Mouse (Mus musculus) stomach, postnatal 0 days (tissue): ENCODE measurements at regions not wholly inside any gene's neighbourhood (a gene's known extent, or its start where the extent isn't known, plus 50 kb on each side); places are given as distances from the start of the nearest gene placed in this dataset.

Experiments
- ATAC-seq: fragments of 200-750 bp; cut with Nextera tagmentation; 2 replicates; pipeline ENCODE4 v1.8.0; 2017; ENCODE audit not compliant: low FRiP score, low TSS enrichment
- DNase-seq: peaks from one replicate; pipeline ENCODE4 v3.0.0-alpha.2; 2016; ENCODE audit warnings: low spot score
- H3K27ac ChIP-seq: fragments of 300-500 bp; sonication (generic); replicated peaks from 2 replicates; pipeline ENCODE4 v1.5.1; 2014; ENCODE audit warnings: mild to moderate bottlenecking, control low read depth
- H3K27me3 ChIP-seq: fragments of 300-500 bp; sonication (generic); 2 replicates; pipeline ENCODE4 v1.6.1; 2014; ENCODE audit warnings: low read length; ENCODE audit not compliant: control insufficient read depth, insufficient read depth
- H3K36me3 ChIP-seq: fragments of 300-500 bp; sonication (generic); 2 replicates; pipeline ENCODE4 v1.6.1; 2014; ENCODE audit warnings: low read length, mixed read lengths; ENCODE audit not compliant: control insufficient read depth, insufficient read depth
- H3K4me1 ChIP-seq: fragments of 300-500 bp; sonication (generic); replicated peaks from 2 replicates; pipeline ENCODE4 v1.6.1; 2014; ENCODE audit warnings: antibody characterized with exemption; ENCODE audit not compliant: control insufficient read depth, insufficient read depth
- H3K4me2 ChIP-seq: fragments of 300-500 bp; sonication (generic); replicated peaks from 2 replicates; pipeline ENCODE4 v1.6.1; 2014; ENCODE audit warnings: low read depth, mild to moderate bottlenecking, control low read depth, moderate library complexity
- H3K4me3 ChIP-seq: fragments of 300-500 bp; sonication (generic); 2 replicates; pipeline ENCODE4 v1.5.1; 2014; ENCODE audit warnings: low read depth, low read length, control low read depth
- H3K9ac ChIP-seq: fragments of 300-500 bp; sonication (generic); 2 replicates; pipeline ENCODE4 v1.6.1; 2014; ENCODE audit warnings: mild to moderate bottlenecking, low read length, control low read depth, mixed read lengths
- H3K9me3 ChIP-seq: fragments of 300-500 bp; sonication (generic); 2 replicates; pipeline ENCODE4 v1.6.1; 2016; ENCODE audit warnings: low read length; ENCODE audit not compliant: control insufficient read depth
- CTCF ChIP-seq: IDR thresholded peaks from 2 replicates; pipeline ENCODE4 v1.5.1; 2016; ENCODE audit warnings: antibody characterized with exemption, low read depth, mild to moderate bottlenecking, moderate library complexity
- EP300 ChIP-seq: optimal IDR thresholded peaks from 2 replicates; pipeline ENCODE3; 2016; ENCODE audit warnings: antibody characterized with exemption
- WGBS: fragments of 180-500 bp; shearing (Covaris S2); extraction: QIAGEN DNeasy Blood & Tissue Kit; methylation state at CpG from one replicate; pipeline ENCODE4 v1.1.7; 2014; 5-methylcytosine and 5-hydroxymethylcytosine counted together

DNA sequence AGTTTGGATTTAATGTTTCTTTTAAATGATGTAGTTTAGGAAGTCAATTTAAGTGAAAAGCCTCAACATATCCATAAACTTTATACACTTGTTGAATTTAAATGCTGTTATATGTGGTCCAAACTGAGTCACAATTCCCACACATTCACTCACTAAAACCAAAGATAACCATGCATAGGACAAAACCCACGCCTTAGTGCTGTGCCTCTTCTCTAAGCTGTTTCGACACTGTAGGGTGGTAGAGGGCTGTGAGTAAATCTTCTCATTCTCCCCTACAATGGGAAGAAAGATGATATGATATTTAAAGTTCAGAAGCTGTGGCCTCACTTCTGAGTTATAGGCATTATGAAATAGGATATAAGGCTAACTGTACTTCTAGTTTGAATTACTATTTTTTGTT, 682.9 kb upstream of the Zeb2 start:
- TF ChIP-seq EP300 (no peak), CTCF (no peak)
- H3K9me3 ChIP-seq: no peaks in the 10 kb centered on the region
- ATAC-seq (no peak), DNase-seq (no peak)
- no peak overlapping the region for H3K4me2 ChIP-seq
- H3K9ac ChIP-seq: no peak overlapping the region
- no peaks in the 10 kb centered on the region for H3K4me1 ChIP-seq
- no peak overlapping the region for H3K4me3 ChIP-seq
- H3K27me3 ChIP-seq: no peaks in the 10 kb centered on the region
- no peak overlapping the region for H3K27ac ChIP-seq
- no peaks in the 10 kb centered on the region for H3K36me3 ChIP-seq
- WGBS: 83% methylated on average over 2 of the region's 2 CpGs

DNA sequence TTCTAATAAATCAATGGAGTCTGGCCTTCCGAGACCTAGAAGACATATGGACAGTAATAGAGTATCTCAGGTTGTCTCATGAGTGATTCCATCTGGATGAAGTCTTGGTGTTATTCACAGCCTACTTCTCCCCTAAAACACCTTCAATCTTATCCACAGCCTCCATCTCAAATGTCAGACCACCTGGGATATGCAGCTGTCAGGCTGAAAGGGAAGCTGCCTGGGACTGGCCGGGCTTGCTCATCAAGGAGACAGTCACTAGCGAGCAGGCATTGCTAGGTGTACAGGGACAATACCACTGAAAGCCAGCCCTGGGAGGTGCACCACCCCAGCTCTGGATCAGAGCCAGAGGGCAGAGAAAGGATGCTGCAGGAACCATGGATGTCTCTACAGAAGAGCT, 676.4 kb upstream of the Zeb2 start:
- no peaks in the 10 kb centered on the region for H3K9me3 ChIP-seq
- no peaks in the 10 kb centered on the region for H3K36me3 ChIP-seq
- WGBS: 47% methylated on average over 3 of the region's 3 CpGs
- H3K4me1 ChIP-seq: no peaks in the 10 kb centered on the region
- no peak overlapping the region for H3K4me3 ChIP-seq
- no peaks in the 10 kb centered on the region for H3K27me3 ChIP-seq
- H3K4me2 ChIP-seq: no peak overlapping the region
- H3K27ac ChIP-seq: no peak overlapping the region
- TF ChIP-seq EP300 (no peak), CTCF (no peak)
- no peak for DNase-seq
- ATAC-seq: no peak
- no peak overlapping the region for H3K9ac ChIP-seq

- Histone ChIP-seq H3K9me3 (no peaks in the 10 kb centered on the region), H3K9ac (no peak overlapping the region), H3K27ac (no peak overlapping the region), H3K27me3 (no peaks in the 10 kb centered on the region), H3K4me3 (no peak overlapping the region), H3K4me2 (no peak overlapping the region), H3K36me3 (no peaks in the 10 kb centered on the region), H3K4me1 (no peaks in the 10 kb centered on the region)
- WGBS: 67% methylated on average over 4 of the region's 4 CpGs
- DNase-seq (no peak), ATAC-seq (no peak)
- TF ChIP-seq EP300: no peak
- no peak for TF ChIP-seq CTCF
Measured at GRCm38 (mm10) chr2:45789739-45790138, 672.5 kb upstream of the Zeb2 start.

DNA sequence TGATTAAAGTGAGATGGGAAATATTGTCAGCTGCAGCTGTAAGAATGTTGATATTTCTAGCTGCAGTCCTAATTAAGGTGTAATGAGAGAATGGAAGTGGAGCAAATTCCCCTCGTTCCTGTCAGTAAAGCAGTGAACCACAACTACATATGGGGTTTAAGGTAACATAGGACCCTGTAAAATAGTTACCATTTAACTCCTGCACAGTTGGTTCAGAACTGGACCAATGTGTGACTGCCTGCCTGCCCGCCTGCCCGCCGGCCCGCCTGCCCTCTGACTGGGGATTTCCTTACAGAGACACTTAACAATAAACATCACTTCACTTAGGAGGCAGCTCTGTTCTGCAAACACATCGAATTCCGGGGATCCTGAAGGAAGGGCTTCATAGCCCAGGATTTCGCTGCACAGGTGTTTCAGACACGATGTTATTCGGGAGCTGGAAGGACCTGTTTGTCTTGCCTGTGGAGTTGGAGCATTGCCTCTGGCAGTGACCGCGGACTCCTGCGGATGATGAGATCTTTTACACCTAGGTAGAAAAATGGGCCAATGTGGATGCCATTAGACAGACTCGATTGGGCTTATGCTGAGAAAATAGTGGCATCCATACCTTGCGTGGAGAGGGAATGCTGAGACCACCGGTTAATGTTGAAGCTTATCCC, 670.7 kb upstream of the Zeb2 start:
- Histone ChIP-seq H3K9me3 (no peaks in the 10 kb centered on the region), H3K4me2 (0 out of 2 replicates have a peak overlapping the region, but pooled peaks have one; percentile 2), H3K36me3 (no peaks in the 10 kb centered on the region), H3K4me3 (no peak overlapping the region), H3K27me3 (no peaks in the 10 kb centered on the region), H3K9ac (no peak overlapping the region), H3K27ac (no peak overlapping the region), H3K4me1 (no peaks in the 10 kb centered on the region)
- DNase-seq: no peak
- WGBS: 33% methylated on average over 16 of the region's 16 CpGs
- ATAC-seq: no peak
- TF ChIP-seq EP300 (no peak), CTCF (no peak)

- H3K4me3 ChIP-seq: no peak overlapping the region
- TF ChIP-seq EP300: no peak
- DNase-seq (no peak), ATAC-seq (no peak)
- no peak overlapping the region for H3K27ac ChIP-seq
- no peaks in the 10 kb centered on the region for H3K9me3 ChIP-seq
- WGBS: 50% methylated on average over 6 of the region's 6 CpGs
- no peaks in the 10 kb centered on the region for H3K36me3 ChIP-seq
- no peaks in the 10 kb centered on the region for H3K4me1 ChIP-seq
- H3K27me3 ChIP-seq: no peaks in the 10 kb centered on the region
- no peak overlapping the region for H3K9ac ChIP-seq
- H3K4me2 ChIP-seq: no peak overlapping the region
Measured at GRCm38 (mm10) chr2:45786787-45787186, 669.6 kb upstream of the Zeb2 start.

DNA sequence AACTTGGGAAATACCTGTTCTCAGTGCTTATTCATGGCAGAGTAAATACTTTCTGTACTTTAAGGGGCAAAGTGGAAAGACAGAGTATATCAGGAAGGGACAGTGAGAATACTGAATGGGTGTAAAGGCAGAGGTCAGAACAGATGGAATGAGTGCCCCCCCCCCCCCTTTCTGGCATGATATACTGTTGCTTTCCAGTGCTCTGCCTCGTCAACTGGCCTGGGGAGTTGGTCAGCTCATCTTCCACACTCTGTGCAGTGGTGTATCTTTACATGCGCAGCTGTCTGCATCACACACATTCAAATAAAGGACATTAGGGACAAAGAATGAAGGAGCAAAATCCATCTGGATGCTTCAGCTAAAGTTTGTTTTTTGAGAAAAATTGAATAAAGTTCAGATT, 668.5 kb upstream of the Zeb2 start:
- DNase-seq (no peak), ATAC-seq (no peak)
- Histone ChIP-seq H3K27ac (no peak overlapping the region), H3K36me3 (no peaks in the 10 kb centered on the region), H3K4me1 (no peaks in the 10 kb centered on the region), H3K27me3 (no peaks in the 10 kb centered on the region), H3K4me2 (no peak overlapping the region), H3K9me3 (no peaks in the 10 kb centered on the region), H3K9ac (no peak overlapping the region), H3K4me3 (no peak overlapping the region)
- TF ChIP-seq CTCF (no peak), EP300 (no peak)
- 91% methylated on average over 2 of the region's 2 CpGs for WGBS
